10 mouse cellular contexts compared by ENCODE assay signal in genomic region chr1:127500701-127501100, GRCm38 (mm10).
DNase-seq lines count a peak whose midpoint lies in the region; ATAC-seq and TF ChIP-seq lines count a peak whose summit lies in the region.
"Had no signal": no experiment of that assay in that cellular context is flagged by ENCODE, and none has a peak within 500 bp of the region (broad histone marks: within the 10 kb centered on the region; RNA-seq: fewer than 3 reads in every experiment).

No protein-coding gene starts in this region.

- no peak for TF ChIP-seq CTCF in midbrain, postnatal 0 days (IDR thresholded peaks at IDR 0.05)

- H3K4me2 ChIP-seq in hindbrain, embryonic 13.5 days: no peak overlapping the region
- no peak overlapping the region for H3K4me2 ChIP-seq in midbrain, postnatal 0 days (ENCODE audit: low read depth, low read length, poor library complexity, severe bottlenecking)
- no peak overlapping the region for H3K4me2 ChIP-seq in kidney, embryonic 15.5 days
- no peak overlapping the region for H3K4me2 ChIP-seq in kidney, embryonic 14.5 days (replicated peaks; ENCODE audit: low read depth, low read length)
- H3K4me2 ChIP-seq: liver, embryonic 13.5 days; neural tube, embryonic 12.5 days had no signal

- intact Hi-C loops in heart, postnatal 14 days (cut with DNase I): loop anchor here (1.0 to 2.0 kb wide), 2 partner anchors 180 to 265 kb away; no protein-coding TSS in a partner anchor

- H3K9ac ChIP-seq in hindbrain, embryonic 13.5 days: no peak overlapping the region; the same call in 1 of the 2 replicates
- 0 out of 2 replicates have a peak overlapping the region, but pooled peaks have one; percentile 29 for H3K9ac ChIP-seq in midbrain, postnatal 0 days (replicated peaks; ENCODE audit: low read length, poor library complexity, severe bottlenecking)
- H3K9ac ChIP-seq in kidney, embryonic 15.5 days: no peak overlapping the region
- H3K9ac ChIP-seq in kidney, embryonic 14.5 days (ENCODE audit: low read depth, low read length): no peak overlapping the region
- H3K9ac ChIP-seq: liver, embryonic 13.5 days; neural tube, embryonic 12.5 days had no signal

- no peaks in the 10 kb centered on the region for H3K9me3 ChIP-seq in hindbrain, embryonic 13.5 days
- no peaks in the 10 kb centered on the region for H3K9me3 ChIP-seq in midbrain, postnatal 0 days (ENCODE audit: low read length)
- H3K9me3 ChIP-seq in kidney, embryonic 15.5 days (replicated peaks): no peaks in the 10 kb centered on the region
- no peaks in the 10 kb centered on the region for H3K9me3 ChIP-seq in kidney, embryonic 14.5 days (ENCODE audit: control insufficient read depth, low read length)
- H3K9me3 ChIP-seq: liver, embryonic 13.5 days; neural tube, embryonic 12.5 days had no signal

- WGBS in hindbrain, embryonic 13.5 days: 62% methylated on average over 17 of the region's 17 CpGs
- WGBS in midbrain, postnatal 0 days: 43% methylated on average over 17 of the region's 17 CpGs
- 84% methylated on average over 17 of the region's 17 CpGs for WGBS in kidney, embryonic 15.5 days
- 83% methylated on average over 17 of the region's 17 CpGs for WGBS in kidney, embryonic 14.5 days

- H3K27me3 ChIP-seq in hindbrain, embryonic 13.5 days: peaks cover 23% of the 10 kb centered on the region
- H3K27me3 ChIP-seq in midbrain, postnatal 0 days (ENCODE audit: insufficient read depth, low read length): no peaks in the 10 kb centered on the region
- H3K27me3 ChIP-seq in kidney, embryonic 15.5 days: peaks cover 20% of the 10 kb centered on the region; the same call in 1 of the 2 replicates
- no peaks in the 10 kb centered on the region for H3K27me3 ChIP-seq in kidney, embryonic 14.5 days (ENCODE audit: control insufficient read depth, insufficient read depth, low read length)
- H3K27me3 ChIP-seq: liver, embryonic 13.5 days had no signal

- H3K4me3 ChIP-seq in hindbrain, embryonic 13.5 days: no peak overlapping the region
- no peak overlapping the region for H3K4me3 ChIP-seq in midbrain, postnatal 0 days (ENCODE audit: low read depth, low read length)
- H3K4me3 ChIP-seq in kidney, embryonic 15.5 days (replicated peaks): no peak overlapping the region
- H3K4me3 ChIP-seq in kidney, embryonic 14.5 days (ENCODE audit: low read length): no peak overlapping the region
- H3K4me3 ChIP-seq: liver, embryonic 13.5 days; neural tube, embryonic 12.5 days had no signal

- H3K36me3 ChIP-seq in hindbrain, embryonic 13.5 days: no peaks in the 10 kb centered on the region
- H3K36me3 ChIP-seq in midbrain, postnatal 0 days (ENCODE audit: insufficient read depth, low read length): no peaks in the 10 kb centered on the region
- H3K36me3 ChIP-seq in kidney, embryonic 15.5 days: no peaks in the 10 kb centered on the region
- no peaks in the 10 kb centered on the region for H3K36me3 ChIP-seq in kidney, embryonic 14.5 days (ENCODE audit: control insufficient read depth, insufficient read depth, low read length)
- H3K36me3 ChIP-seq: liver, embryonic 13.5 days; neural tube, embryonic 12.5 days had no signal

- H3K27ac ChIP-seq in hindbrain, embryonic 13.5 days: peak overlapping the region; percentile 75
- H3K27ac ChIP-seq in midbrain, postnatal 0 days (ENCODE audit: low read depth, low read length): peak overlapping the region; percentile 68
- H3K27ac ChIP-seq in kidney, embryonic 15.5 days: no peak overlapping the region
- no peak overlapping the region for H3K27ac ChIP-seq in kidney, embryonic 14.5 days (ENCODE audit: low read depth, low read length)
- H3K27ac ChIP-seq: liver, embryonic 13.5 days; neural tube, embryonic 12.5 days had no signal

- ATAC-seq in hindbrain, embryonic 13.5 days (ENCODE audit: low FRiP score): no peak
- peak; percentile 45; the same call in 1 of the 2 replicates for ATAC-seq in midbrain, postnatal 0 days (ENCODE audit: low FRiP score)
- no peak for ATAC-seq in kidney, embryonic 15.5 days (replicated peaks; ENCODE audit: low FRiP score)
- ATAC-seq in kidney, embryonic 14.5 days (ENCODE audit: low FRiP score, low TSS enrichment): no peak
- no peak for ATAC-seq in megakaryocyte-erythroid progenitor cell, adult 5-6 weeks (replicated peaks; ENCODE audit: low FRiP score, low TSS enrichment, poor library complexity, severe bottlenecking)

- DNase-seq in heart, adult 11 months: peak; percentile 64
- no peak for DNase-seq in heart, postnatal 14 days
- peak; percentile 6 for DNase-seq in MEL-GATA-1-ER (ENCODE audit: extremely low read depth, low read depth)
- DNase-seq in midbrain, postnatal 0 days (ENCODE audit: low spot score): peak; percentile 39

- peaks cover 16% of the 10 kb centered on the region for H3K4me1 ChIP-seq in hindbrain, embryonic 13.5 days (replicated peaks)
- peaks cover 2% of the 10 kb centered on the region; the same call in 1 of the 2 replicates for H3K4me1 ChIP-seq in midbrain, postnatal 0 days (ENCODE audit: insufficient read depth, low read length)
- H3K4me1 ChIP-seq in kidney, embryonic 15.5 days: no peaks in the 10 kb centered on the region
- H3K4me1 ChIP-seq in kidney, embryonic 14.5 days (ENCODE audit: control insufficient read depth, insufficient read depth, low read length): no peaks in the 10 kb centered on the region
- H3K4me1 ChIP-seq: liver, embryonic 13.5 days; neural tube, embryonic 12.5 days had no signal

Comparison
In these comparisons a context has a peak if more than half of its experiments do, and no peak if none do; other contexts are left out.
1. DNase-seq: peak in heart, adult 11 months (single experiment), MEL-GATA-1-ER (single experiment) and midbrain, postnatal 0 days (single experiment); none in heart, postnatal 14 days (0 of 2).
2. H3K27ac ChIP-seq: peak in hindbrain, embryonic 13.5 days (single experiment) and midbrain, postnatal 0 days (single experiment); none in kidney, embryonic 15.5 days (single experiment) and kidney, embryonic 14.5 days (single experiment).